Mouse (Mus musculus) mouse trophoblast stem cell (cell line): ENCODE results near the gene Fam83f.
"Not testable (repeated sequence)": the region's sequence is repeated elsewhere in the genome, so short reads cannot be mapped to it uniquely, and the experiment has no call there.

ENCODE experiments used
- in situ Hi-C, 2 experiments: fragments of 300-500 bp; cut with MseI, MboI; formaldehyde crosslinking; loops; 2 replicates in 1 of 2; 3 replicates in 1 of 2; pipeline ENCODE4 v1.15.1; 2025

Fam83f gene

DNA sequence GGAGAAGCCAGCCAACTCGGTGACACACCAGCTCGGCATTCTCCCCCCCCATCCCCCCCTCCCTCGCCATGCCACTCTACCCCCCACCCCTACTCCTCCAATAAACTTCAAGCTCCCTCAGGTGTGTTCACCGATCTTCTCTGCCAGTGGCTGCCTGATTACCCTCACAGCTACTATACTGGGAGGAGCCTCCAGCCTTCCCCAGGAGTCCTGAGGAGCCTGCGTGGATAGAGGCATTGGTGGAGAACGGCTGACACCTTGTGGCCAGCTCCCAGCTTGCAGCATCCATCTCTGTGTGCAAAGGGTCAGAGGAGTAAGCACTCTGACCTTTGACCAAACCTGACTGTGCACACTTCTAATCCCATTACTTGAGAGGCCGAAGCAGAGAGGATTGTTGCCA, 32.6 kb downstream of the Fam83f start:
- in situ Hi-C loops = loop anchor here (5.0 to 10.0 kb wide), 3 partner anchors 72 to 437 kb away; partner anchors contain the start of gene Adsl (in 1 of the 2)

DNA sequence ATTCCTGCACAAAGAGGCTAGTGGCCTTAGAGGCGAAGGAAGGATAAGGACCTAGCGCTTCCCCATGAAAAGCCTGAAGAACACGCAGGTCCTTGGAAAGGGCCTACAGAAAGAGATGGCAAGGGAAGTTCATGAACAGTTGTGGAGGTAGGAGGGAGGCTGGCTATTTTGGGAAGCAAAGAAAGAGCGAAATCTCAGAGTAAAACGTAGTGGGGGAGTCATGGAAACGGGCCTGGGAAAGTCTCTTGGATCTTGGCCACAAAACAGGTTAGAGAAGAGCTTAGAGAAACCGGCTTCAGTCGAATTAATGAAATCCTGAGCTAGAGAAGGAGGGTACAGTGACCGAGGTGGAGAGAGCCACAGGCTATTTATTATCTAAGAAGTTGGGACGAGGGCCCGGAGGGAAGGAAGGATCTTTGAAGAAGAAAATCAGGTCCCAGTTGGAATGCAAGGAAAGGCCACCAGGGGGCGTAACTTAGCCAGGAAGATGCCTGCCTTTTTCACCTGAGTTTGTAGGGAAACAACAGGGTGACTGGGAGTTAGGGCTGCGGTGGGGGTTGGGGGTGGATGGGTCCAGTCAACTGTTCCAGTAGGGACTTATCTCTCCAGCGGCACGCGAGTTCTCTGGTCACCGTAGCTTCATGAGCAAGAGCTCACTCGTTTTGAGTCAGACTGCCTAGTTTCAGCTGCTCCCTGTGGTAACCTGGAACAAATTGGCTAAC, 34.3 kb downstream of the Fam83f start:
- in situ Hi-C loops = loop anchor here in 1 of 2 experiments (10.0 kb wide), 1 partner anchor 239 kb away; the partner anchor contains the start of gene Adsl

DNA sequence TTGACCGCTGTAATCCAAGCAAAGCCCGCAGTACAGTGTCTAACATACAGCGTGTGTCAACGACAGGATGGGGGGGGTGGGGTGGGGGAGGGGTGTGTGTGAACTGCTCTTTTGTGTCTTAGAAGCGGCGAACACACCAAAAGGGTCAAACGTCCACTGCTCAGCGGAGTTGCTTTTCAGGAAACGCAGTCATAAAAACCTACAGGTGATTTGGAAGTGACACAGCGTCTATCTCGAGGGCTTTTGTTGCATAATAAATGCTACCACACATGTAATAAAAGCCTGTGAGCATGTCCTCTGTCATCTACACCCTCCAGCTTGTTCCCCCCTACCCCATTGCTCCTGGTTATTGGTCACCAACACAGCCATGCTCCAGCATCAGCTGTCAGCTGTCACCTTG, 34.9 kb downstream of the Fam83f start:
- in situ Hi-C loops = loop anchor here in 1 of 2 experiments (10.0 kb wide), 1 partner anchor 238 kb away; the partner anchor contains the start of gene Adsl

DNA sequence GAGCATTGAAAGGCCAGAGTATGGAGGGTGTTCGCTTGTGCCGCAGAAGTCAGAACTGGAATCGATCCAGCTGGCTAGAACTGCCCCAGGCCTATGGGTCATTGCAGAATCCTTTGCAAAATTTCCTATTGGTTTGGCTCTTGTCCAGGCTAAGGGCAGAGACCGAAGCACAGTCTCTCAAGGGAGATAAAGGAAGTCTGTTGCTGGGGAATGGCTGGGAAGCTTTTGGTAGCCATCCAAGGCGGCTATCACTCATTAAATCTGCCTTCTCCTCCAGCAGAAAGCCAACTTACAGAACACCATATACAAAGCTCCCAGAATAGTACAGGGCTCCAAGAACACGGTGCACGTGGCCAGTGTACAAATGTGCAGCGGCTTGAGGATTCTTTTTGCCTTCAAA, 35.4 kb downstream of the Fam83f start:
- in situ Hi-C loops = loop anchor here in 1 of 2 experiments (10.0 kb wide), 1 partner anchor 238 kb away; the partner anchor contains the start of gene Adsl

DNA sequence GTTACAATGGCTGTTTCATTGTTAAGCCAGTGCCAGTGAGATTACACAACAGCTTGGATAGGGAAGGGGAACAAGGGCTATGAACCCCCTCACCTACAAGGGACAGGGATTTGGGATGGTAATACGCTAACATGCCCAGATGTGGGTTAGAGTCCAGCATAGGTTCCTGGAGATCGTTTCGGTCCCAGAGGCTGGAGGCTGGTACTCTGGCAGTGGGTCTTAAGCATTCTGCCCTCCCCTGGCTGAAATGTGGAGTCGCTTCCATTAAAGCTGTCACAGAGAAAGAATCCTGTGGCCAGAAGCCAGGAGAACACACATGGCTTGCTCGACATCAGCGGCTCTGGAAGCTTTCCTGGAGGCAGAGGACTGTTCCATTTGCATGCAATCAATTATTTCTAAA, 37.9 kb downstream of the Fam83f start:
- in situ Hi-C loops = loop anchor here in 1 of 2 experiments (10.0 kb wide), 1 partner anchor 235 kb away; the partner anchor contains the start of gene Adsl

DNA sequence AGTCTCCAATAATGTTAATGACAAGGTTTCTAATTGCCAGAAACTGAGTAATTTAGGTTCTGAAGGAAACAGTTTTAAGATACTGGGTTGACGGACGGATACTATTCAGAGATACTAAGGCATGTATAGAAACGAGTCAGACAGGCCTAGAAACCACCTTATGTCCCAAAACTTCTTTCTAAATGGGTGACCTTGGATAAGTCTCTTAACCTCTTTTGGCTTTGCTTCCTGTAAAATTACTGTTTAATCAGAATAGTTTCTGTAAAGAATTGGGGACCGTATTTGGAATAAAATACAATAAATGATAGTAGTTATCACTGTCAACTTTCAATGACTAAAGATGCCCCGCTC, 38.6 kb downstream of the Fam83f start:
- in situ Hi-C loops = no loop called here

DNA sequence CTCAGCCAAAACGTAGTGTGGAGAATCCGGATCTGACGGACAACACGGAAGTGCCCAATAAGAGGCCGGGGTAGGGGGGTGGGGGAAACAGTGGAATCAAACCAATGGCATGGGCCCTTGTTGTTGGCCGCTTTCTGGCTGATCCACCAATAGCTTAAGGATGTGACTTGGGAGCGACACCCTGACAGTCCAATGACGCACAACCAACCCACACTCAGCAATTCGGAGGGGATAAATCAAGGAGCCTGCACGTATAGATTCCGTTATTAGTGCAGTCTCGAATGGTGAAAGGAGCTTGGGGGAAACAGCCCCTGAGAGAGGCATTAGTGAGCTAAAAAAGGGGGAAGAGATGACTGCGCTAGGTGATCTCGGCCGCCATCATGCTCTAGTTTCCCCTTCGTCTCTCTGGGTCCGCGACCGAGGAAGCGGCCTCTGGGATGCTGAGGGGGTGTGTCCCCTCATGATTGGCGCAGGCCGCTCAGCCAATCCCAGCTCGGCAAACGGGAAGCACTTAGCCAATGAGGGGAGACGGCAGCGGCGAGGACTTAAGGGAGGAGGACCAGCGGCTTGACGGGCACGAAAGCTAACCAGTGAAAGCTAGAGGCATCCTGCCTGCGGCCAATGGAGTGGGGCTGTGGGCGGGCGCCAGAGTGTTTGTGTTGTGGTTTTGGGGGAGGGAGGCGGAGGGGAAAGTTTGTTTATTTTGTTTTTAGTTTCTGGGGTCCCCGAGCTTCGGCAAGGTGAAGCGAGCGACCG, 39.1 kb downstream of the Fam83f start, which contains the start of gene Tnrc6b:
Tnrc6b (plus strand) TSS at position 706 of the 756 bp plus-strand sequence.
- in situ Hi-C loops = no loop called here

DNA sequence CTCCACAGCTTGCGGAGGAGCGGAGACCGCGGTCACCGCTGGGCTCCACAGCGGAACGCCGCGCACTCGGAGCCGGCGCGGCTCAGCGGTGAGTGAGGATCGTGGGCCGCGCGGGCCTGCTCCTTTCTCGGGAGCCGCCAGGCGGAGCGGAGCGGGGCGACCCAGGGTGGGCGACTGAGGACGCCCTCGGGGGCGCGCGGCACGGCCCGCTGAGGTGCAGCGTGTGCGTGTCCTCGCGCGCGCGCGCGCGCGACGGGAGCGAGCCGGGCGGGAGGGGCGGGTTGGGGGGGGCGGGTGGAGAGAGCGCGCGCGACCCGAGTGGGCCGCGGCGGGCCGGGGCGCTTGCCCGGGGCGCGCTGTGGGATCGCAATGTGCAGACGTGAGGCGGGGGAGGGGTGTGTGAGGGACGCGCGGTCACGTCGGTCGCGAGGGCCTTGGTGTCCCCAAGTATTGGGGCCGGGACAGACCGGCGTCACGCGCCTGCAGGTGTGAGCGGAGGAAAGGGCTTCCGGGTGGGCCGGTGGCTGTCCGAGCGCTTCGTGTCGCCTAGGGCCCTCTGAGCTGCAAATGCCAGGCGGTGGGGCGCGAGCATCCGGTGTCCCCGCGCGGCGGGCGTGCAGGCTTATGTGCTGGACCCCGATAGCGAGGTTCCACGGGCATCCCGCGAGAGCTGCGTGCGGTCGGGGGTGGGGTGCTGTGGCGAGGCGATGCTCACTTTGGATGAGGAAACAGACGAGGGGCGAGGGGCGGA, 39.9 kb downstream of the Fam83f start:
- in situ Hi-C loops = no loop called here

DNA sequence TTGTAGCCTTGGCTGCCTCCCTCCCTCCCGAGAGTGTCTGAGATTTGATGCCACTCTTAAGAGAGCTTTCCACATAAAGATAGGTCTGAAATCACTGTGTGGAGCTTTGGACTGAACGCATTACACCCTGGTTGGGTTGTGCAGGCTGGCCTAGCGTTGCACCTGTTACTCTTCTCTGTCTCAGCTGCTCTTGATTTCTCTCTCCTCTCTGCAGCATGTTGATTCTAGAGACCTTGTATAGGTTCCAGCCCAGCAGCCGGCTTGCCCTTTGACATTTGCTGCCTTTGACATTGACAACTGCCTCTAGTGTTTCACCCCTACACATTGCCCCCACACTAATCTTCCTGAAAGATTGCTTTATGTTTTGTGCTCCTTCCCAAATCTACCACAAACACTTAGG, 42.7 kb downstream of the Fam83f start:
- in situ Hi-C loops = no loop called here

DNA sequence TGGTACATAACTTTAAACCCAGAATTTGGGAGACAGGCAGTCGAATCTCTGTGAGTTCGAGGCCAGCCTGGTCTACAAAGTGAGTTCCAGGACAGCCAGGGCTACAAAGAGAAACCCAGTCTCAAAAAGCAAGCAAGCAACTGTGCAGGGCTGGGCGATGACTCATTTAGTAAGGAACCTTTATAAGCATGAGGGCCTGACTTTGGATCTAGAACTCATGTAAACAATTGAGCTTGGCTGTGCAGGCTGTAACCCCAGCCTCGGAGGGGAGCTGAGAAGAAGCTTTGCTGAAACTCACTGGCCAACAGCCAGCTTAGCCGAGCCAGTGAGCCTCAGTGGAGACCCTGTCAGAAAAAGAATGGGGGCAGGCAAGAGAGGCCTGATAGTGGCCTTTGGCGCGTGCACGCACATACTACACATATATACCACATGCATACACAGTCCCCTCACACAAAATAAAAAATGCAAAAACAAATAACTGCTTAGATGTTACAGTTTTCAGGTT, 45.0 kb downstream of the Fam83f start:
- in situ Hi-C loops = no loop called here

DNA sequence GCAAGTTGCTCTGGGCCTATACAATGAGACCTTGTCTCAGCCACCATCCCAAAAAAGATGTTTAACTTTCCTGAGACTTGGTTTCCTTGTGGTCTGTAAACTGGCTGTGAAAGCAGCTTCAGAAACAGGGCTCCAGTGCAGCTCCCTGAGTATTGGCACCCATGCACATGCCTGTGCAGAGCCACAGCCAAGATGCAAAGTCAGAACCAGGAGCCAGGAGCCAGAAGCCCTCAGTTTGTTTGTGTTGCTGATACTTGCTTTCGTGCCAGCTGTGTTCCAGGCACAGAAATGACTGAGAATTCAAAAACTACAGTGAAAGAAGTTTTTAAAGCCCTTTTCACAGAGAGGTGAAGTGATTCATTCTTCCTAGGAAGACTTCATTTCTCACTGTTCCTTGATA, 45.8 kb downstream of the Fam83f start:
- in situ Hi-C loops = no loop called here

DNA sequence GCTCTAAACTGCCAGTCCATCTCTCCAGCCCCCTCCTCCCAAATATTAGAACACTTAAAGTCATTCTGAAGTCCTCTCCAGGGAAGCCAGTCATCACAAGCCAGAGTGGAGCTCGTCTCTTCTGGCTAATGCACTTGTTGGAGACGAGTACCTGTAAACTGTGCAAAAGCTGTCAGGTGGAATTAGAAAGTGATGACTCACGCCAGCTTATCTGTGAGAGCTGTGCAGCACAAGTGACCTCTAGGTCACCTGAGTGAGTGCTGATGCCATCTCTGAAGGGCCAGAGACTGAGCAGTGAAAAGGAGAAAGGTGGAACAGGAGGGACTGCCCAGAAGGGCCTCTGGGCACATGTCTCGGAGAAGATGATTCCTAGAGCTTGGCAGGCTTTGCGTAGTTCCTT, 48.6 kb downstream of the Fam83f start:
- in situ Hi-C loops = no loop called here

DNA sequence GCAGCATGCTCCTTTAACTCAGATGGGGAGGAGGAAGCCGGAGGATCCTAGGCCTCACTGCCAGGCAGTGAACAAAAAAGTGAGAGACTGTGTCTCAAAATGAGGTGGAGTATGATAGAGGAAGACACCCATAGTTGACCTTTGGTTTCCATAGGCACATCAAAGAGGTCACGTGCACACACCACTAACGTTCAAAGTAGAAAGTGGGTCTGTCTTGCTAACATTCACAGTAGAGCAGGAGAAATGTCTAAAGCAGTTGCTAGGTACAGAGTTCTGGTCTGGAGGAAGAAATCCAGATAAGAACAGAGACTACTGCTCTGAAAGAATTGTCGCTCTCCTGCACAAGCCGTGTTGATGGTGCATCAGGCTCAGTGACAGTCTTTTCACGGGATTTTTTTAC, 50.2 kb downstream of the Fam83f start:
- in situ Hi-C loops = no loop called here

DNA sequence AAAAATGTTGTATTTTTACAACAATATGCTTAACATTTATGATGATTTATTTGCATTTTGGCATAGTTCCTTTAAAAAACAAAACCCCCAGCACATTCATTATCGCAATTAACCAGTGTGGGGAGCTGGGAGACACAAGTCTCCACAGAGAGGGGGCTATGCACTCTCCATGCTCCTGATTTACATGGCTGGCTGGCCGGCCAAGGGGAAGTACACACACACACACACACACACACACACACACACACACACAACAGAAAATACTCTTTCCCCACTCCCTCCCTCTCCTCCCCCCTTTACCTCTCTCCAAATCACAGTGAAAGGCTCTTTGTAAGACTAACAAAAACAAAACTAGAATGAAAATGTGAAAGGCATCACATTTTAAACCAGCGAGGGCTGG, 50.7 kb downstream of the Fam83f start:
- in situ Hi-C loops = no loop called here

DNA sequence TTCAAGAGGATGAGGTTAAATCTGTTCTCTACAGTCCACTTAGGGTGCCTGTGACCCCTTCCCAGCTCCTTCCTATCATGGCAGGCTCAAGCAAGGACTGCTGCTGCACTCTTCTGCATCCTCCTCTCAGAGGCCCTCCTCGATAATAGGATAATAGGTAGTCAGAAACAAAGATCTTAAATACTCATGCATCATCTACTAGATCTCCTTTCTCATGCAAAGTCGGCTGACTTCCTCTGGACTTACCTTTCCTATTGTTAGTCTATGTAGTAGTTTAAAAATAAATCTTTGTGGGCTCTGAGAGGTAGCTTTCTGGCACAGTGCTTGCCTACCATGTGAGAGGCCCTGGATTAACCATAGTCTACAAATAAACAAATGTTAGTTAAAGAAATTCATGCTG, 57.8 kb downstream of the Fam83f start:
- in situ Hi-C loops = no loop called here

DNA sequence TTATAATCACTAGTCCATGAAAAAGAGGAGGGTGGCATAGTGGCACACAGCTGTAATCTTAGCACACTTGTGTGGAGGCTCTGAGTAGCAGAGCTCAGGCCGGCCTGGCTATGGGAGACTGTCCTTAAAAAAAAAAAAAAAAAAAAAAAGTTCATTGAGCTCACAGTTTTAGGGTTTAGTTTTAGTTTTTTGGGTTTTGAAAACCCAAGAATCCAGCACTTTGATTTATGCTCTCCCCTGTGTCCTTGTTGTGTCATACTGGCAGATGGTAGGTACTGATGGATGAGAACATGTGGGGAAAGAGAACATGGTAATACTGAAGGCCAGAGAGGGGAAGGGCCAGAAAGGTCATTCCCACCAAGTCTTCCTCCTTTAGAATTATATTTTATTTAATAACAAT, 59.4 kb downstream of the Fam83f start:
- in situ Hi-C loops = no loop called here

DNA sequence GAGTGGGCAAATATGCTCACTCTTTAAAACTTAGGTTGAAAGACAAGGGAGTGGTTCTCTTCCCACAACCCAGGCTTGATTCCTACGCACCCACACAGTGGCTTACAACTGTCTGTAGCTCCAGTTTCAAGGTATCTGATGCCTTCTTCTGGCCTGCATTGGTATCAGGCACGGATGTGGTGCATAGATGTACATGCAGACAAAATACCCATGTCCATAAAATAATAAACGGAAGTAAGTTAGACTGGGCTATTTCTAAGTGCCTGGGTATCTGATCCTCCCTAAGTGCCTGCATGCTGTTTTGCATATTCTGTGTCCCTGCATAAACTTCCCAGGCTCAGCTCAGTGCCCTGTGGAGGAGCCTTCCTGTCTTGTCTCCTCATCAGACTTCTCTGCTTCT, 59.9 kb downstream of the Fam83f start:
- in situ Hi-C loops = no loop called here

DNA sequence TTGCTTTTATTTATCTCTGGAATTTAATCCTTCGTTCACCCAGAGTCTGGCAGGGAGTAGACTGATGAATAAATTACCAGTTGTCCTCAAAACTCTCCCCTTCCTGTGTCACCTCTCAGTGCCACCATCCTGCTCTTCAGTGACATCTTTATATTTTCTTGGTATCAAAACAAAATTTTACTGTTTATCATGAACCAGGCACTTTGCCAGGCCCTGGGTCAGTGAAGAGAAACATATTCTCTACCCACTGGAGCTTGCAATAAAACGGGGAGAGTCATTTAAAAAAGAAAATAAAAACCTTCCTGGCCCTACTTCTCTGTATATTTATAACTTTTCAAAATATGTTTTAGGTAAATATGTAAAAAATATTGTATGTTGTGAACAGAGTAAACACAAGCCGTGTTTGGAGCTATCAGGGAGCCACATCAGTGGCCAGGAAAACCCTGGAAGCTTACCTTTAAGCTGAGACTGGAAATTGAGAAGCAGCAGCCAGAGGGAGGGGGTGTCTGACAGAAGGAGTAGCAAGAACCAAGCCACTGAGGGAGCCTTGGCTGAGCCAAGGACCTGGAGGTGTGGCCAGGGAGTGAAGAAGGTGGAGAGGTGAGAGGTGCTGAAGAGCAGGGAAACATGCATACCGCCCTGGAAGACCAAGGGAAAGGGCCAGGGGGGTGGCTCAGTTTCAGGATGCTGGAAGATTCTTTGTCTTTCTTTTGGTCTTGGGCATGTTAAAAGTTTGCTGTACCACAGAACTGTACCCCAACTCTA, 60.8 kb downstream of the Fam83f start:
- in situ Hi-C loops = no loop called here

DNA sequence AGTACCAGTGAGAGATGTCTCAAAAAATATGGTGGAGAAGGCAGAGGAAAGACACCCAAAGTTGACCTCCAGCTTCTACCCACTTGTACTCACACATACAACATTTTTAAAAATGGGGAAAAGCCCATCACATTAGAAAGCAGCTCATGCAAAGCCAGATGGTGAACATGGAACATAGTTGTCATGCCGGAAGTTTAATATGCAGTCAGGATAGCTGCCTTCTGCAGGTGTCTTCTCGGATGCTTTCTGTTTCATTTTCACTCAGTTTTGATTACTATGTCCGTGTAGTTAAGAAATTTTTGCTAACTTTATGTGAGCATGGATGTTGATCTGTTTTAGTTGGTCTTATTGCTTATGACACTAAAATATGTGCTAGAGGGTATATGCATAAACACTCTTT, 63.7 kb downstream of the Fam83f start:
- in situ Hi-C loops = no loop called here

DNA sequence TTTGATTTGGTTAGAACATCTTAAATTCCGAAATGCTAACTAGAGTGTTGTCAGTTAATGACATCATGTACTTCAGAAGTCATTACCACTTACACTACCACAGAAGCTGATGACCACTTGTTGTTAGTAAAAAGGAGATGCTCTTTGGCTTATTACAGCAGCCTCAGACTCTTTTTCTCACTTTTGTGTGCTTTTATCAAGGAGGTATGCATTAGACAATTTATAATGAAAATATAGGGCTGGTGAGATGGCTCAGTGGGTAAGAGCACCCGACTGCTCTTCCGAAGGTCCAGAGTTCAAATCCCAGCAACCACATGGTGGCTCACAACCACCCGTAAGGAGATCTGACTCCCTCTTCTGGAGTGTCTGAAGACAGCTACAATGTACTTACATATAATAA, 64.1 kb downstream of the Fam83f start:
- in situ Hi-C loops = not testable (repeated sequence)

DNA sequence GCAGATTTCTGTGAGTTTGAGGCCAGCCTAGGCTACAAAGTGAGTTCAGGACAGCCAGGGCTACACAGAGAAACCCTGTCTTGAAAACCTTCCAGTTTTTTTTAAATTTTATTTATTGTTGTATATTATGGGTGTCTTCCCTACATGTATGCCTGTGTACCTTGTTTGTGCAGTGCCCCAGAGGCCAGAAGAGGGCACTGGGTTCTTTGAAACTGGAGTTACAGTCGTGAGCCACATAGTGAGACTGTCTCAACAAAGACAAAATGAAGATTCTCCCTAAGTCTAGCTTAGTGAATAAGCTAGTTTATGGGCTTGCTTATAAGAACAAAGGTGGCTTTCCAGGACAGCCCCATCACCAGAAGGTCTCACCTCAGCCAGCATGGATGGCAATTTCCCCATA, 64.9 kb downstream of the Fam83f start:
- in situ Hi-C loops = no loop called here
